Mouse (Mus musculus): ENCODE data around the gene AC109138.7. TPM values are rescaled to one million over a fixed set of nuclear protein-coding genes. Genes with fewer than 3 reads are reported as not detected.
A peak's percentile ranks its signal among the peaks of the same experiment; 100 is the strongest.

The AC109138.7 gene
- polyA plus RNA-seq, 1 experiment from 2014 or later: not detected

DNA sequence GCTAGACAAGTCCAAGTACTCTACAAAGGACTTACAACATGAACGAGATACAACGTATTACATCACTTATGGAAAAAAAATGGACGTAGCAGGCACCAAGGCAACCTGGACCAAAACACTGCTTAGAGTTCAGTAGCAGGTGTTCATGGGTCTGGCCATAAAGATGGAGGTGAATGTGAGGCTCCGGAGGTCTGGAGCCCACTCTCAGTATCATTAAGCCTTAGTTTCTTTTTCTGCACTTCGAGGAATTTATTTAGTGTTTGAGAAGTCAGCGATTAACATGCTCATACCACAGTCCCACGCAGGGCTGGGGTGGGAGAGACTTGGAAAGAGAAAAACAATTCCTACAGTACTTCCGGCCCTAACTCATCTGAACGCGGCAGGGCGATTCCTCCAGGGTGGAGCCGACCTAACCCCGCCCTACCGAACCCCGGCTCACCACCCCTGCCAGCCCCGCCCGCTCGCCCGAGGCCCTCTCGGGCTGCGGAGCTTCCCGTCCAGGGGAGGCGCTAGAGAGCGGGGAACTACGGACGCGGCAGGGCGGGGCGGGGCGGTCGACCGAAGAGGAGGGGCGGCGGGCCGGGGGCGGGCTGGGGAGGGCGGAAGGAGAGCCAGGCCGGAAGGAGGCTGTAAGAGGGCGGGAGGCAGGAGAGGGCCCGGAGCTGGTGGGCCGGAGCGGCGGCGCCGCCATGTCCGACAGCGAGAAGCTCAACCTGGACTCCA, 22.5 kb upstream of the AC109138.7 start, which contains the start of gene Ppp1ca:
TSS of gene Ppp1ca (plus strand) at position 538 of the 723 bp plus-strand sequence.
- Histone ChIP-seq H3K27me3 (ENCODE audit: control insufficient read depth, insufficient read depth, low read length) (no peaks in the 10 kb centered on the region), H3K4me2 (peak within 1 kb of the TSS; percentile 91), H3K9me3 (ENCODE audit: control insufficient read depth, low read length) (no peaks in the 10 kb centered on the region), H3K9ac (ENCODE audit: low read length) (peak within 1 kb of the TSS; percentile 98), H3K4me1 (ENCODE audit: control insufficient read depth, insufficient read depth, low read length) (peaks cover 12% of the 10 kb centered on the region), H3K4me3 (ENCODE audit: low read depth, low read length) (peak within 1 kb of the TSS; percentile 97), H3K27ac (ENCODE audit: low read depth, low read length) (peak within 1 kb of the TSS; percentile 68), H3K36me3 (ENCODE audit: control insufficient read depth, insufficient read depth, low read length) (peaks cover 17% of the 10 kb centered on the region)
- WGBS: 8% methylated on average over 41 of the region's 47 CpGs
- ATAC-seq (ENCODE audit: low FRiP score): peak; percentile 93
- peak; percentile 99 for DNase-seq (ENCODE audit: low spot score, missing footprints)

DNA sequence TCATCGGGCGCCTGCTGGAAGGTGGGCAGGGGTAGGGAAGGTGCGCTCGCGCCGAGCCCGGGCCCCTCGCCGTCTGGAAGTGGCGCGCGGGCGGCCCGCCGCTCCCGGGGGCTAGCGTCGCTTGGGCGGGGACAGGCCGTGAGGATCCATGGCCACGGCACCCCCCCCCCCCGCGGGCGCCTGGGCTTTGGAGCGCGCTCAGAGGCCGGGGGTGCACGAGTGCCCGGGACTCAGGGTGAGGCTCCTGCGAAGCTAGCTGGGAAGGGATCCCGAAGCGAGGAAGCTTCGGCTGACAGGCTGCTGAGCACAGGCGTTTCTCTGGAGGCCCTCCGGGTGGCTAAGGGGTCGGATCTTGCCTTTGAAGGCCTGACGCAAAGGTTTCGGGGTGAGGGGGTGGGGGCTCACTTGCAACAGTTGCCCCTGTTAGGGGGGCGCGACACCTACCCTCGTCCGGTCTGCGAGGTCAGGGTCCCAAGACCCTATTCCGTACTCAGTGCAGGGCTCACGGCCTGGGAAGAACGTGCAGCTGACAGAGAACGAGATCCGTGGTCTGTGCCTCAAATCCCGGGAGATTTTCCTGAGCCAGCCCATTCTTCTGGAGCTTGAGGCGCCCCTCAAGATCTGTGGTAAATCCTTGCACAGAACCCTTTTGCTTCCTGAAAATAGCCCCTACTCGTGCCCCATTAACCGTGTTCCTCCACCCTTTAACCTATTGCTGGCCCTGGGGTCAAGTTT, 21.7 kb upstream of the AC109138.7 start:
- Histone ChIP-seq H3K4me2 (peak overlapping the region; percentile 91), H3K9me3 (ENCODE audit: control insufficient read depth, low read length) (no peaks in the 10 kb centered on the region), H3K27ac (ENCODE audit: low read depth, low read length) (peak overlapping the region; percentile 68), H3K4me3 (ENCODE audit: low read depth, low read length) (peak overlapping the region; percentile 97), H3K4me1 (ENCODE audit: control insufficient read depth, insufficient read depth, low read length) (peaks cover 12% of the 10 kb centered on the region), H3K9ac (ENCODE audit: low read length) (peak overlapping the region; percentile 98), H3K36me3 (ENCODE audit: control insufficient read depth, insufficient read depth, low read length) (peaks cover 21% of the 10 kb centered on the region), H3K27me3 (ENCODE audit: control insufficient read depth, insufficient read depth, low read length) (no peaks in the 10 kb centered on the region)
- DNase-seq (ENCODE audit: low spot score, missing footprints): peak; percentile 94
- peak; percentile 31 for ATAC-seq (ENCODE audit: low FRiP score)
- 1% methylated on average over 44 of the region's 52 CpGs for WGBS

DNA sequence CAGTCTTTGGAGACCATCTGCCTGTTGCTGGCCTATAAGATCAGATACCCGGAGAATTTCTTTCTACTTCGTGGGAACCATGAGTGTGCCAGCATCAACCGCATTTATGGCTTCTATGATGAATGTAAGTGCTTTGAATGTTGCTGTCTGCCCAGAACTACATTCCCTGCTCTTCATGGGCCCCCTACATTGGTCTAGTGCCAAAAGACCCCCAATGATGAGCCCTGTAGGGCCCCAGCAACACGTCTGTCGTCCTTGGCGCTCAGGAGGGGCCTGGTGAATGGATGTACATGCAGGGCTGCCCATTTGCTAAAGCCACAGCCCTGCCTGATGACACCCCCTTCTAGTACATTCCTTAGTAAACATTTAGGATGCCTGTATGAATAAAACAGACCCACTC, 21.0 kb upstream of the AC109138.7 start:
- peak overlapping the region; percentile 98 for H3K9ac ChIP-seq (ENCODE audit: low read length)
- peaks cover 12% of the 10 kb centered on the region for H3K4me1 ChIP-seq (ENCODE audit: control insufficient read depth, insufficient read depth, low read length)
- peak overlapping the region; percentile 97 for H3K4me3 ChIP-seq (ENCODE audit: low read depth, low read length)
- H3K27me3 ChIP-seq (ENCODE audit: control insufficient read depth, insufficient read depth, low read length): no peaks in the 10 kb centered on the region
- H3K4me2 ChIP-seq: peak overlapping the region; percentile 91
- H3K36me3 ChIP-seq (ENCODE audit: control insufficient read depth, insufficient read depth, low read length): peaks cover 21% of the 10 kb centered on the region
- H3K27ac ChIP-seq (ENCODE audit: low read depth, low read length): no peak overlapping the region
- ATAC-seq (ENCODE audit: low FRiP score): no peak
- 71% methylated on average over 6 of the region's 6 CpGs for WGBS
- DNase-seq (ENCODE audit: low spot score, missing footprints): no peak
- no peaks in the 10 kb centered on the region for H3K9me3 ChIP-seq (ENCODE audit: control insufficient read depth, low read length)

DNA sequence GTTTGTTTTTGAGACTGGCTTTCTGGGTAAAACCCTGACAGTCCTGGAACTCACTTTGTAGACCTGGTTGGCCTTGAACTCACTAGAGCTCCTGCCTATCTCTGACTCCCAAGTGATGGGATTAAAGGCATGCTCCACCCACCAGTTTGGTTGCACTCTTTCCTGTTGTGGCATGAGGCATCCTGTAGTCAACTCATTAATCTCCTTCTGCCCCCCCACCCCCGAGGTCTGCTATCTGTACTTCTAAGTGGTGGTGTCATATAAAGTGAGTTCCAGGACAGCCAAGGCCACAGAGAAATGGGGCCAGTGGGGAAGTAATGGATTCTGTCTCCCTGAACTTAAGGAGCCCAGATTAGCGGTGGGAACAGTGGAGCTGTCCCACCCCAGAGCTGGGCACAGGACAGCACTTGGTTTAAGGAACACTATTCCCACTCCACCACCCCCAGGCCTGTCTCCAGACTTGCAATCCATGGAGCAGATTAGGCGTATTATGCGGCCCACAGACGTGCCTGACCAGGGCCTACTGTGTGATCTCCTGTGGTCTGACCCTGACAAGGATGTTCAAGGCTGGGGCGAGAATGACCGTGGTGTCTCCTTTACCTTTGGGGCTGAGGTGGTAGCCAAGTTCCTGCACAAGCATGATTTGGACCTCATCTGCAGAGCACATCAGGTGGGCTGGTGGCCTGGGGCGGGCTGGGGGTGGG, 20.0 kb upstream of the AC109138.7 start:
- WGBS: 91% methylated on average over 8 of the region's 8 CpGs
- no peak overlapping the region for H3K4me3 ChIP-seq (ENCODE audit: low read depth, low read length)
- H3K4me2 ChIP-seq: no peak overlapping the region
- H3K9me3 ChIP-seq (ENCODE audit: control insufficient read depth, low read length): no peaks in the 10 kb centered on the region
- peaks cover 21% of the 10 kb centered on the region for H3K36me3 ChIP-seq (ENCODE audit: control insufficient read depth, insufficient read depth, low read length)
- peaks cover 12% of the 10 kb centered on the region for H3K4me1 ChIP-seq (ENCODE audit: control insufficient read depth, insufficient read depth, low read length)
- H3K9ac ChIP-seq (ENCODE audit: low read length): no peak overlapping the region
- no peak for DNase-seq (ENCODE audit: low spot score, missing footprints)
- no peak for ATAC-seq (ENCODE audit: low FRiP score)
- H3K27ac ChIP-seq (ENCODE audit: low read depth, low read length): no peak overlapping the region
- no peaks in the 10 kb centered on the region for H3K27me3 ChIP-seq (ENCODE audit: control insufficient read depth, insufficient read depth, low read length)

DNA sequence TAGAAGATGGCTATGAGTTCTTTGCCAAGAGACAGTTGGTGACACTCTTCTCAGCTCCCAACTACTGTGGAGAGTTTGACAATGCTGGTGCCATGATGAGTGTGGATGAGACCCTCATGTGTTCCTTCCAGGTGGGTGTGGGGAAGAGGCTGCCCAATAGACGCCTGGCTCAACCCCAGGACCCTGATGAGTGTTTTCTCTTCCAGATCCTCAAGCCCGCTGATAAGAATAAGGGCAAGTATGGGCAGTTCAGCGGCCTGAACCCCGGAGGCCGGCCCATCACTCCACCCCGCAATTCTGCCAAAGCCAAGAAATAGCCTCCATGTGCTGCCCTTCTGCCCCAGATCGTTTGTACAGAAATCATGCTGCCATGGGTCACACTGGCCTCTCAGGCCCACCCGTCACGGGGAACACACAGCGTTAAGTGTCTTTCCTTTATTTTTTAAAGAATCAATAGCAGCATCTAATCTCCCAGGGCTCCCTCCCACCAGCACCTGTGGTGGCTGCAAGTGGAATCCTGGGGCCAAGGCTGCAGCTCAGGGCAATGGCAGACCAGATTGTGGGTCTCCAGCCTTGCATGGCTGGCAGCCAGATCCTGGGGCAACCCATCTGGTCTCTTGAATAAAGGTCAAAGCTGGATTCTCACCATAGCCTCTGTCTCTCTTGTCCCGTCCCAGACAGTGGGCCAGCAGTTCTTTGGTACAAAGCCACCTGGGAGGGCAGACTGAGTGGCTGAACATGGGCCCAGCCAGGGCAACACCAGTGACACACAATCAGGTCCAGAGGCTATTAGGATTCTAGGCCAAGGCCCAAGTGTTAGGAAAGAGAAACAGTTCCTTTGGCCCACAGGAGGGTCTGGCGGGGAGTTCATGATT, 19.1 kb upstream of the AC109138.7 start:
- Histone ChIP-seq H3K4me2 (no peak overlapping the region), H3K4me1 (ENCODE audit: control insufficient read depth, insufficient read depth, low read length) (peaks cover 12% of the 10 kb centered on the region), H3K9me3 (ENCODE audit: control insufficient read depth, low read length) (no peaks in the 10 kb centered on the region), H3K36me3 (ENCODE audit: control insufficient read depth, insufficient read depth, low read length) (peaks cover 22% of the 10 kb centered on the region), H3K27me3 (ENCODE audit: control insufficient read depth, insufficient read depth, low read length) (no peaks in the 10 kb centered on the region), H3K27ac (ENCODE audit: low read depth, low read length) (no peak overlapping the region), H3K4me3 (ENCODE audit: low read depth, low read length) (no peak overlapping the region), H3K9ac (ENCODE audit: low read length) (no peak overlapping the region)
- ATAC-seq (ENCODE audit: low FRiP score): no peak
- no peak for DNase-seq (ENCODE audit: low spot score, missing footprints)
- 87% methylated on average over 12 of the region's 12 CpGs for WGBS

DNA sequence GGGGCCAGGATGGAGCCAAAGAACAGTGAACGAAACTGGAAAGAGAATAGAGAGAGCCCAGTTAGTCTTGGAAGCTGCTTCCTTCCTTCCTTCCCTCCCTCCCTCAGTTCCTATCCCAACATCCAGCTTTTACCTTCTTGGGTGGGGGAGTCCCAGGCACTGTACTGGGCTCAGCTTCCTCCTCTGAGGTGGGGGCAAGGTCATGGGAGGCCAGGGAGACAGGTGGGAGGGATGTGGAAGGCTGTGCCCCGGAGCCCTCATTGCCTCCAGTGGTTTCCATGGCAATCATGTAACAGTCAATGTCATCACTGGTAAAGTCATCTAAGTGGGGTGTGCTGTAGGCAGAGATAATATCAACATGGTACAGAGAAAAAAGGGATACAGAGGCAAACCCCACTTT, 18.1 kb upstream of the AC109138.7 start:
- Histone ChIP-seq H3K4me2 (no peak overlapping the region), H3K9ac (ENCODE audit: low read length) (no peak overlapping the region), H3K4me1 (ENCODE audit: control insufficient read depth, insufficient read depth, low read length) (peaks cover 22% of the 10 kb centered on the region), H3K36me3 (ENCODE audit: control insufficient read depth, insufficient read depth, low read length) (peaks cover 25% of the 10 kb centered on the region), H3K27me3 (ENCODE audit: control insufficient read depth, insufficient read depth, low read length) (no peaks in the 10 kb centered on the region), H3K27ac (ENCODE audit: low read depth, low read length) (no peak overlapping the region), H3K9me3 (ENCODE audit: control insufficient read depth, low read length) (no peaks in the 10 kb centered on the region), H3K4me3 (ENCODE audit: low read depth, low read length) (no peak overlapping the region)
- 75% methylated on average over 2 of the region's 2 CpGs for WGBS
- no peak for ATAC-seq (ENCODE audit: low FRiP score)
- DNase-seq (ENCODE audit: low spot score, missing footprints): no peak

DNA sequence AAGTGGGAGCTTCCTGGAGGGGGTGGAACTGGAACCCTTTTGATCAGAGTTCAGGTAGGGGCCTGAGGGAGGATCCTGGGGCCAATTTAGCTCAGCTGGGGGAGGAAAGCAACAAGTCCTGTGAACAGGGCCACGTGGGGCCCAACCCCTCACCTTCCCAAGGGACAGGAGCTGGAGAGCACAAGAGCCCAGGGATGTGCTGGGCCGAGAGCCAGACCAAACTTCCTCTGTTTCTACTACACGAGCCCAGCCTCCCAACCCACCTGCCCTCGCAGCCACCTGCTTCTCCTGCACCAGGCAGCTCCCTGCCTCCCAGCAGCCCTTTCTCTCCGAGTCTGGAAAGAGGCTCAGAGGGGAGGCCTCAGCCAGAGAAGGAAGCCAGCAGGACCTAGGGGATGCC, 17.6 kb upstream of the AC109138.7 start:
- DNase-seq (ENCODE audit: low spot score, missing footprints) (no peak), ATAC-seq (ENCODE audit: low FRiP score) (no peak)
- Histone ChIP-seq H3K27me3 (ENCODE audit: control insufficient read depth, insufficient read depth, low read length) (no peaks in the 10 kb centered on the region), H3K9me3 (ENCODE audit: control insufficient read depth, low read length) (no peaks in the 10 kb centered on the region), H3K4me3 (ENCODE audit: low read depth, low read length) (no peak overlapping the region), H3K4me1 (ENCODE audit: control insufficient read depth, insufficient read depth, low read length) (peaks cover 20% of the 10 kb centered on the region), H3K36me3 (ENCODE audit: control insufficient read depth, insufficient read depth, low read length) (peaks cover 25% of the 10 kb centered on the region), H3K4me2 (no peak overlapping the region), H3K27ac (ENCODE audit: low read depth, low read length) (no peak overlapping the region), H3K9ac (ENCODE audit: low read length) (no peak overlapping the region)
- WGBS: 65% methylated on average over 5 of the region's 5 CpGs

DNA sequence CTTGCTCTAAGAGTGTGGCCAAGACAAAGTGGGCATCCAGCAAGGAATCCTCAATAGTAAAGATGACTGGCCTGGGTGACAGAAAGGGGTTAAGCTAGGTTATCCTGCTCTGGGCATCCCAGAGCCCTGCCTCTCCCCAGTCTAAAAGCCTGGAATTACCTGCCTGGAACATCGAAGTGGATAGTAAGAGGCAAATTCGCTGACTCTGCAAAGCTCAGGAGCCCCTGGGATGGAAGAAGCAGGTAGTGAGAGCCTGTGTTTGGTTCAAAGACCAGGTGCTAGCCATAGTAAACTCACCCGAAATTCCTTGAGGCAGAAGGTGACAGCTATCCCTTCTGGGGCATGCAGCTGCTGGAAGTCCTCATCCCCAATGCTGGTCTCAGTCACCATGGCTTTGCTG, 17.0 kb upstream of the AC109138.7 start:
- Histone ChIP-seq H3K27me3 (ENCODE audit: control insufficient read depth, insufficient read depth, low read length) (no peaks in the 10 kb centered on the region), H3K4me2 (no peak overlapping the region), H3K9me3 (ENCODE audit: control insufficient read depth, low read length) (no peaks in the 10 kb centered on the region), H3K36me3 (ENCODE audit: control insufficient read depth, insufficient read depth, low read length) (peaks cover 25% of the 10 kb centered on the region), H3K4me3 (ENCODE audit: low read depth, low read length) (no peak overlapping the region), H3K4me1 (ENCODE audit: control insufficient read depth, insufficient read depth, low read length) (peaks cover 22% of the 10 kb centered on the region), H3K27ac (ENCODE audit: low read depth, low read length) (no peak overlapping the region), H3K9ac (ENCODE audit: low read length) (no peak overlapping the region)
- no peak for DNase-seq (ENCODE audit: low spot score, missing footprints)
- 80% methylated on average over 3 of the region's 3 CpGs for WGBS
- no peak for ATAC-seq (ENCODE audit: low FRiP score)

Data from midbrain, embryonic 11.5 days (tissue).